Mouse (Mus musculus): ENCODE data around the gene Aes. TPM values are rescaled to one million over a fixed set of nuclear protein-coding genes. Genes with fewer than 3 reads are reported as not detected.

Gene Aes
- polyA plus RNA-seq, 1 experiment from 2014 or later: 412 TPM

DNA sequence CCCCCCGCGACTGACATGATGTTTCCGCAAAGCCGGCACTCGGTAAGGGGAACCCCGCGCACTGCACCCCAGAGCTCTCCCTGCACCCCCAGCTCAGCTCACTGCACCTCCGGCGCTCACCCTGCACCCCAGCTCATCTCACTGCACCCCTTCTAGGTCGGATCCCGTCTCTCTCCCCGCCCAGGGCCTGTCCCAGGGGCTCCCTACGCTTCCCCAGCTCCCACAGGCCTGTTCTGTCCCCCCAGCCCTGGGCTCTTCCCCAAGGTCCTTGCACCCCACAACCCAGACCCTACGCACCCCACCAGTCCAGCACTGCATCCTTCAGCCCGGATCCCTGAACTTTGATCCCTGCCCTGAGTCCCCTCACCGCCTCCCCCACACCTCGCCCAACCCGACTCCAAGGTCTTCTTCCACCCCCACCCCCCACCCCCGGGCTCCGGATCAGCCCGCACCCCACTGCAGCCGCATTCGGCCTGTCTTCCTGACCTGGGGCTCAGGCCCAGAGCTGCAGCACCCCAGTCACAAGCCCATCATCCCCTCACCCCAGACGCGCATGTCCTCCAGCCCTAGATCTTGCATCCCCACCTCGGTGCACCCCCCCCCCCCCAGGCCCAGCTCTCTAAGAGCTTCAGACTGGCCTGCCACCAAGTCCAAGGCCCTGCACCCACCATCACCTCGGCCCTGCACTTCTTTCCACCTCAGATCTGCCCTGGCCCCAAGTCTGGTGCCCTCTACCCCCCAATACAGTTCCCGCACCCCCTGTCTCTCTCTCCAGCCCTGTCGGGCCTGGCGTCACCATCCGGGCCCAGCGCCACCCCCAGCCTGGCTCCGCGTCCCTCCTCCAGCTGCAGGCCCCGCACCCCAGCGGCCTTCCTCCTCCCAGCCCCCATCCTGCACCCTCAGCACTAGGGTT lies 595 bp downstream of the Aes start:
- peak; percentile 21 for ATAC-seq (ENCODE audit: low read depth)
- Histone ChIP-seq H3K27me3 (replicated peaks; ENCODE audit: control insufficient read depth, insufficient read depth, low read length) (no peaks in the 10 kb centered on the region), H3K9me3 (ENCODE audit: control insufficient read depth, low read length) (no peaks in the 10 kb centered on the region), H3K36me3 (ENCODE audit: control insufficient read depth, insufficient read depth, low read length) (peaks cover 25% of the 10 kb centered on the region), H3K27ac (replicated peaks; ENCODE audit: low read depth, low read length) (peak overlapping the region; percentile 90), H3K4me2 (ENCODE audit: low read depth, low read length) (peak overlapping the region; percentile 85), H3K9ac (ENCODE audit: low read depth, low read length) (peak overlapping the region; percentile 96), H3K4me1 (ENCODE audit: control insufficient read depth, insufficient read depth, low read length) (peaks cover 31% of the 10 kb centered on the region), H3K4me3 (ENCODE audit: low read depth, low read length) (peak overlapping the region; percentile 82)
- no peak for DNase-seq (ENCODE audit: low spot score)
- WGBS: 1% methylated on average over 21 of the region's 36 CpGs

DNA sequence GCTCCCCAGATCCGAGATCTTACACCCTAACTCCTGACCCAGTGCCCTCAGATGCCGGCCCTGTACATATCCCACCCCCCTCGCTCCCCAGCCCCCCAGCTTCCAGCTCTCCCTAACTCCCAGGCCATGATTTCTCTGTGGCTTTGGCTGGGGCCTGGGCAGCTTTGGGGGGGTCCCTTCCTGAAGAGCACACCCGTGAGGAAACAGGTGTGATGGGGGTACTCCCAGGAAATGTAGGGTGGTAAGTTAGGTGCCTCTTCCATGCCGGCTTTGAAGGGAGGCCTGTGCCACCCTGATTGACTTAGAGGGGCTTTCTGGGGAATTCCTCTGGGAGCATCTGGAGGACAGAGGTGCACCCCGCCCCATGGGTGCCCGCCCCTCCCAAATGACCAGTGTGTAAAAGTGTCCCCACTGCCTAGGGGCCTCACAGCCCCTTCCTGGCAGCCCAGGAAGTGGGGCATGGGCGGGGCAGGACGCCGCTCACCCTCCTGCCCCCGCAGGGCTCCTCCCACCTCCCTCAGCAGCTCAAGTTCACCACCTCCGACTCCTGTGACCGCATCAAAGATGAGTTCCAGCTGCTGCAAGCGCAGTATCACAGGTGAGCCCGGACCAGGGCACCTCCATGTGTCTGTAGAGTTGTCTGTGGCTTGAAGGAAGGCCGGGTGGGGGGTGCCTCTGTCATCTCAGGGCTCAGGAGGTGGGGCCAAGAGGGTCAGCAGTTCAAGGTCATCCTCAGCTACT lies 1.6 kb downstream of the Aes start:
- H3K36me3 ChIP-seq (ENCODE audit: control insufficient read depth, insufficient read depth, low read length): peaks cover 34% of the 10 kb centered on the region
- DNase-seq (ENCODE audit: low spot score): no peak
- ATAC-seq (ENCODE audit: low read depth): no peak
- peak overlapping the region; percentile 85 for H3K4me2 ChIP-seq (ENCODE audit: low read depth, low read length)
- H3K9me3 ChIP-seq (ENCODE audit: control insufficient read depth, low read length): no peaks in the 10 kb centered on the region
- peak overlapping the region; percentile 90 for H3K27ac ChIP-seq (replicated peaks; ENCODE audit: low read depth, low read length)
- no peaks in the 10 kb centered on the region for H3K27me3 ChIP-seq (replicated peaks; ENCODE audit: control insufficient read depth, insufficient read depth, low read length)
- 11% methylated on average over 13 of the region's 16 CpGs for WGBS
- peak overlapping the region; percentile 82 for H3K4me3 ChIP-seq (ENCODE audit: low read depth, low read length)
- peak overlapping the region; percentile 96 for H3K9ac ChIP-seq (ENCODE audit: low read depth, low read length)
- peaks cover 32% of the 10 kb centered on the region for H3K4me1 ChIP-seq (ENCODE audit: control insufficient read depth, insufficient read depth, low read length)

DNA sequence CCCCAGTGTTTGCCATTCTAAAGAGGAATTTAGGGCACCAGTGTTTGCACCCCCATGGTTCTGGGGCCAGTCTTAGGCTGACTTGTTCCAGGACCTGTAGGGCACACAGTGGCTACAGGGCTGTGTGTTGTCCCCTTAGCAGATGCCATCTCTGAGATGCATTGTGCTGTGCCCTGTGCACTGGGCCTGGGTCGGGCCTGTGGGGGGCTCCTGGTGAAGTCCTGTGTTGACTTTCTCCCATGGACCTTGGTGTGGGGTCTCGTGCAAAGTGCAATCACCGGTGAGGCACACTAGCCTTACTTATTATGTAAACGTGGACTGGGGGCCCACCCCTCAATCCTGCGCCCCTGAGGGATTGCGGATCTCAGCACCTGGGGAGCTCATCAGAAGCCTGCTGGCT lies 3.1 kb downstream of the Aes start:
- Histone ChIP-seq H3K27ac (replicated peaks; ENCODE audit: low read depth, low read length) (no peak overlapping the region), H3K36me3 (ENCODE audit: control insufficient read depth, insufficient read depth, low read length) (peaks cover 45% of the 10 kb centered on the region), H3K9ac (ENCODE audit: low read depth, low read length) (peak overlapping the region; percentile 20; the same call in 1 of the 2 replicates), H3K4me2 (ENCODE audit: low read depth, low read length) (0 out of 2 replicates have a peak overlapping the region, but pooled peaks have one; percentile 10), H3K9me3 (ENCODE audit: control insufficient read depth, low read length) (no peaks in the 10 kb centered on the region), H3K27me3 (replicated peaks; ENCODE audit: control insufficient read depth, insufficient read depth, low read length) (no peaks in the 10 kb centered on the region), H3K4me3 (ENCODE audit: low read depth, low read length) (no peak overlapping the region), H3K4me1 (ENCODE audit: control insufficient read depth, insufficient read depth, low read length) (peaks cover 32% of the 10 kb centered on the region)
- no peak for ATAC-seq (ENCODE audit: low read depth)
- DNase-seq (ENCODE audit: low spot score): no peak
- WGBS: 66% methylated on average over 6 of the region's 6 CpGs

DNA sequence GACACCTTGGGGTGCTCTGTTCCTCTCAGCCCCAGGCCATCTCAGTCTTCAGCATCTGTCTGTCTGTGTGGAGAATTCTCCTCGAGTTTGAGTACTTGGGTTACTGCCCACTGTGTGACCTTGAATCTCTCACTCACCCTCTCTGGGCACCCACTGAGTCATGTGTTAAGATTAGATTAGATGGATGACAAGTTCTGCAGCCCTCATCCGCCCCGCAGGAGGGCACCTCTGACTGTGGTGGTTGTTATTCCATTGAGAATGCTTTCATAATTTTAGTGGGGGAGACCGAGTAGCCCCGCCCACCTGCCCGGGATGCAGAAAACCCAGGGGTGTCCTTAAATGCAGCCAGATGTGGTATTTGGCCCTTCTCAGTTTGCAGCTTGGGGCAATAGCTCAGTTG lies 4.2 kb downstream of the Aes start:
- Histone ChIP-seq H3K4me2 (ENCODE audit: low read depth, low read length) (peak overlapping the region; percentile 42), H3K27me3 (replicated peaks; ENCODE audit: control insufficient read depth, insufficient read depth, low read length) (no peaks in the 10 kb centered on the region), H3K4me3 (ENCODE audit: low read depth, low read length) (no peak overlapping the region), H3K27ac (replicated peaks; ENCODE audit: low read depth, low read length) (0 out of 2 replicates have a peak overlapping the region, but pooled peaks have one; percentile 31), H3K9me3 (ENCODE audit: control insufficient read depth, low read length) (no peaks in the 10 kb centered on the region), H3K4me1 (ENCODE audit: control insufficient read depth, insufficient read depth, low read length) (peaks cover 39% of the 10 kb centered on the region), H3K36me3 (ENCODE audit: control insufficient read depth, insufficient read depth, low read length) (peaks cover 47% of the 10 kb centered on the region), H3K9ac (ENCODE audit: low read depth, low read length) (no peak overlapping the region)
- 19% methylated on average over 6 of the region's 6 CpGs for WGBS
- ATAC-seq (ENCODE audit: low read depth) (no peak), DNase-seq (ENCODE audit: low spot score) (peak; percentile 35)

DNA sequence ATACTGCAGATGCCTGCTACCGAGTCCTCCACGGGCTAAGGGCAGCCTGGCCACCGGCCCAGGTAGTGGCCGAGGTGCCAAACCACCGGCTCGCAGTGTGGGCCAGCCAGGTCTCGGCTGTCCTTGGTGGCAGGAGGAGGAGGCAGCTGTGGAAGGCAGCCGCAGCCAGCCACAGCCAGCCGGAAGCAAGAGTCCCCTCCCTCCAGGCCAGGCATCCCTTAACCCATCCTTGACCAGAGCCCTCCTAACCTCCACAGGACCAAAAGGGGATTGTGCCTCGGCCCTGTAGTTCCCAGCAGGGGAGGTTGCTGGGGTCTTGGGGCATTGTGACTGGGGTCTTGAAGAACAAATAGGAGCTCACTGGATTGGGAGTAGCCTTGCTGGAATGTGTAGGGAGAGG lies 4.9 kb downstream of the Aes start:
- Histone ChIP-seq H3K4me1 (ENCODE audit: control insufficient read depth, insufficient read depth, low read length) (peaks cover 47% of the 10 kb centered on the region), H3K9me3 (ENCODE audit: control insufficient read depth, low read length) (no peaks in the 10 kb centered on the region), H3K27me3 (replicated peaks; ENCODE audit: control insufficient read depth, insufficient read depth, low read length) (no peaks in the 10 kb centered on the region), H3K36me3 (ENCODE audit: control insufficient read depth, insufficient read depth, low read length) (peaks cover 47% of the 10 kb centered on the region), H3K4me2 (ENCODE audit: low read depth, low read length) (peak overlapping the region; percentile 42), H3K4me3 (ENCODE audit: low read depth, low read length) (peak overlapping the region; percentile 13), H3K9ac (ENCODE audit: low read depth, low read length) (peak overlapping the region; percentile 50), H3K27ac (replicated peaks; ENCODE audit: low read depth, low read length) (peak overlapping the region; percentile 53; the same call in 1 of the 2 replicates)
- ATAC-seq (ENCODE audit: low read depth): peak; percentile 20
- WGBS: 4% methylated on average over 9 of the region's 10 CpGs
- peak; percentile 61 for DNase-seq (ENCODE audit: low spot score)

DNA sequence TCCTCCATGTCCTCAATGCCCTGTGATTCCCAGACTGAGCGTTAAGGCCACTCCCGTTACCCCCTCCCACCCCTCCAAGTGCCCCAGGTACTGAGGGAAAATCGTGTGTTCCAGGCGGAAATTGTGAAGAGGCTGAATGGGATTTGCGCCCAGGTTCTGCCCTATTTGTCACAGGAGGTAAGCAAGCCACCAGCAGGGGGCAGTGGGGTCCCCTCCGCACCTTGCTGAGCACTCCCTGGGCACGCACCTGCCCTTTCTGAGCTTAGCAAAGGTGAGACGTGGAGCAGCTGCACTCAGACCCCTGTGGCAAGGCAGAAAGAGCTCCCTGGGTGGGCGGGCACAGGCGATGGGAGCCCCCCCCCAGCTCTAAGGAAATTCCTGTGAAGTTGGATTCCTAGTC lies 5.4 kb downstream of the Aes start:
- ATAC-seq (ENCODE audit: low read depth) (no peak), DNase-seq (ENCODE audit: low spot score) (peak; percentile 68)
- Histone ChIP-seq H3K36me3 (ENCODE audit: control insufficient read depth, insufficient read depth, low read length) (peaks cover 47% of the 10 kb centered on the region), H3K9ac (ENCODE audit: low read depth, low read length) (no peak overlapping the region), H3K9me3 (ENCODE audit: control insufficient read depth, low read length) (no peaks in the 10 kb centered on the region), H3K4me1 (ENCODE audit: control insufficient read depth, insufficient read depth, low read length) (peaks cover 52% of the 10 kb centered on the region), H3K27ac (replicated peaks; ENCODE audit: low read depth, low read length) (0 out of 2 replicates have a peak overlapping the region, but pooled peaks have one; percentile 53), H3K4me3 (ENCODE audit: low read depth, low read length) (0 out of 2 replicates have a peak overlapping the region, but pooled peaks have one; percentile 13), H3K27me3 (replicated peaks; ENCODE audit: control insufficient read depth, insufficient read depth, low read length) (no peaks in the 10 kb centered on the region), H3K4me2 (ENCODE audit: low read depth, low read length) (0 out of 2 replicates have a peak overlapping the region, but pooled peaks have one; percentile 42)
- WGBS: 23% methylated on average over 7 of the region's 10 CpGs

DNA sequence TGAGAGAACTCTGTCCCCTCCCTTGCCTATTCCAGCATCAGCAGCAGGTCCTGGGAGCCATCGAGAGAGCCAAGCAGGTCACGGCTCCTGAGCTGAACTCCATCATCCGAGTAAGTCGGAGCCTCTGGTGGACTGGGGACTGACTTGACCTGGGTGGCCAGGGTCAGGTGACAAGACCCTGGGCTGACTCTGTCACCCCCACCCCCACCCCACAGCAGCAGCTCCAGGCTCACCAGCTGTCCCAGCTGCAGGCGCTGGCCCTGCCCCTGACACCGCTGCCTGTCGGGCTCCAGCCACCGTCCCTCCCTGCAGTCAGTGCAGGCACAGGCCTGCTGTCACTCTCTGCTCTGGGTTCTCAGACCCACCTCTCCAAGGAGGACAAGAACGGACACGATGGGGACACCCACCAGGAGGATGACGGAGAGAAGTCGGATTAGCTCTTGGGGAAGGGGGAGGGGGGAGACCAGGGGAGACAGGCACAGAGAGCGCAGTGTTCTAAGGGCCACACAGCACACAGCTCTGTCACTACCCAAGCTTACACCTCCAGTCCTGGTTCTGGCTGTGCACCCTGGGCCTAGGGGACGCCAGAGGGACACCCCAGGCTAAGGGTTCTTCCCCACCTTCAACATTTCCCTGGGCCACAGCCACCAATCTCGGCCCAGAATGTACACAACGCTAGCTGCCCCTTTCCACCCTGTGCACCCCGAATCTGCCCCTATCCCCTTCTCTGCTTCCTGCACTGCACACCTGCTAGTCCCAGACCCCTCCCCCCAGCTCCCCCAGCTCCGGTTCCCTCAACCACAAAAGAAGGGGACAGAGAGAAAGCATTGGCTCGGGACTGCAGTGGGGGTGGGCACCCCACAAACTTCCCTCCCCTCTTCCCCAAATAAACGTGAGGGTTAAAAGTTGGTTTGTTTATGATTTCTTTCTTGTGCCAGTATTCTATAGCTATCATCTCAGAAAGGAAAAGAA lies 6.3 kb downstream of the Aes start:
- Histone ChIP-seq H3K9me3 (ENCODE audit: control insufficient read depth, low read length) (no peaks in the 10 kb centered on the region), H3K4me3 (ENCODE audit: low read depth, low read length) (no peak overlapping the region), H3K27ac (replicated peaks; ENCODE audit: low read depth, low read length) (no peak overlapping the region), H3K4me1 (ENCODE audit: control insufficient read depth, insufficient read depth, low read length) (peaks cover 60% of the 10 kb centered on the region), H3K4me2 (ENCODE audit: low read depth, low read length) (no peak overlapping the region), H3K36me3 (ENCODE audit: control insufficient read depth, insufficient read depth, low read length) (peaks cover 47% of the 10 kb centered on the region), H3K27me3 (replicated peaks; ENCODE audit: control insufficient read depth, insufficient read depth, low read length) (no peaks in the 10 kb centered on the region), H3K9ac (ENCODE audit: low read depth, low read length) (no peak overlapping the region)
- DNase-seq (ENCODE audit: low spot score) (peak; percentile 23), ATAC-seq (ENCODE audit: low read depth) (no peak)
- 30% methylated on average over 19 of the region's 20 CpGs for WGBS
